In genomic region chr5:98855741-98856140, GRCm38 (mm10) we compare ENCODE assay signal across 9 mouse cellular contexts. TPM values are rescaled to one million over a fixed set of nuclear protein-coding genes. Genes with fewer than 3 reads are reported as not detected.
A peak's percentile ranks its signal among the peaks of the same experiment; 100 is the strongest.
DNase-seq lines count a peak whose midpoint lies in the region; ATAC-seq and TF ChIP-seq lines count a peak whose summit lies in the region.
"Had no signal": no experiment of that assay in that cellular context is flagged by ENCODE, and none has a peak within 500 bp of the region (broad histone marks: within the 10 kb centered on the region; RNA-seq: fewer than 3 reads in every experiment).

No protein-coding gene starts in this region.

- H3K27me3 ChIP-seq in heart, embryonic 11.5 days (ENCODE audit: control insufficient read depth, insufficient read depth, low read length) = peaks cover 53% of the 10 kb centered on the region
- H3K27me3 ChIP-seq in Patski = no peaks in the 10 kb centered on the region
- peaks cover 2% of the 10 kb centered on the region for H3K27me3 ChIP-seq in forebrain, embryonic 16.5 days (replicated peaks; ENCODE audit: control insufficient read depth, insufficient read depth, low read length)
- peaks cover 55% of the 10 kb centered on the region for H3K27me3 ChIP-seq in midbrain, embryonic 13.5 days

- in situ Hi-C loops in Patski (cut with MboI; ENCODE audit: low pct_unique_long_range_greater_than_20kb) = no loop called here

- no peak for ATAC-seq in heart, embryonic 11.5 days (replicated peaks; ENCODE audit: insufficient number of reproducible peaks, low FRiP score, low TSS enrichment)
- no peak for ATAC-seq in Patski
- no peak for ATAC-seq in forebrain, embryonic 16.5 days
- no peak for ATAC-seq in midbrain, embryonic 13.5 days

- 10% methylated on average over 12 of the region's 12 CpGs for WGBS in heart, embryonic 11.5 days (ENCODE audit: insufficient replicate concordance)
- 13% methylated on average over 12 of the region's 12 CpGs for WGBS in forebrain, embryonic 16.5 days
- WGBS in midbrain, embryonic 13.5 days = 13% methylated on average over 12 of the region's 12 CpGs

- TF ChIP-seq CTCF in Patski (IDR thresholded peaks at IDR 0.05) = peak; percentile 13

- intact Hi-C loops in heart, postnatal 14 days (cut with DNase I) = no loop called here

- no peaks in the 10 kb centered on the region for H3K36me3 ChIP-seq in heart, embryonic 11.5 days (ENCODE audit: control insufficient read depth, insufficient read depth, low read length)
- no peaks in the 10 kb centered on the region for H3K36me3 ChIP-seq in forebrain, embryonic 16.5 days (ENCODE audit: control insufficient read depth, insufficient read depth)
- no peaks in the 10 kb centered on the region for H3K36me3 ChIP-seq in midbrain, embryonic 13.5 days

- H3K4me1 ChIP-seq in heart, embryonic 11.5 days (ENCODE audit: control insufficient read depth, insufficient read depth, low read length) = no peaks in the 10 kb centered on the region
- H3K4me1 ChIP-seq in forebrain, embryonic 16.5 days (replicated peaks; ENCODE audit: control insufficient read depth, insufficient read depth, low read length) = peaks cover 10% of the 10 kb centered on the region
- H3K4me1 ChIP-seq in midbrain, embryonic 13.5 days (replicated peaks) = peaks cover 17% of the 10 kb centered on the region

- POLR2A ChIA-PET in Patski (lab: Charles Lee) = interaction anchor here (1.4 kb wide), 1 partner anchor 8 kb away, joined by 7 read pairs; no protein-coding TSS in a partner anchor

- H3K4me2 ChIP-seq in heart, embryonic 11.5 days = peak overlapping the region; percentile 94
- H3K4me2 ChIP-seq in forebrain, embryonic 16.5 days (ENCODE audit: low read length) = peak overlapping the region; percentile 99
- peak overlapping the region; percentile 99 for H3K4me2 ChIP-seq in midbrain, embryonic 13.5 days (replicated peaks)

- DNase-seq in heart, postnatal 14 days = no peak
- DNase-seq in Patski (ENCODE audit: low read depth, low spot score) = no peak
- no peak for DNase-seq in right cerebral cortex, postnatal 4 days
- no peak for DNase-seq in adrenal gland, adult 18-20 months (ENCODE audit: low spot score in 2 of 2)
- no peak for DNase-seq in adrenal gland, postnatal 14 days

- CTCF ChIA-PET in Patski (lab: Charles Lee) = interaction anchor here (1.3 to 13.8 kb wide), 4 partner anchors 8 to 509 kb away, joined by 3 to 216 read pairs (median 5); no protein-coding TSS in a partner anchor

- H3K4me3 ChIP-seq in heart, embryonic 11.5 days (ENCODE audit: low read depth, low read length) = peak overlapping the region; percentile 52
- peak overlapping the region; percentile 55 for H3K4me3 ChIP-seq in forebrain, embryonic 16.5 days (replicated peaks; ENCODE audit: low read length)
- peak overlapping the region; percentile 58 for H3K4me3 ChIP-seq in midbrain, embryonic 13.5 days (replicated peaks)

- no peak overlapping the region for H3K9ac ChIP-seq in heart, embryonic 11.5 days (ENCODE audit: low read depth, low read length)
- peak overlapping the region; percentile 54; the same call in 1 of the 2 replicates for H3K9ac ChIP-seq in forebrain, embryonic 16.5 days (replicated peaks; ENCODE audit: low read depth, low read length)
- no peak overlapping the region; the same call in 1 of the 2 replicates for H3K9ac ChIP-seq in midbrain, embryonic 13.5 days (replicated peaks)

- no peaks in the 10 kb centered on the region for H3K9me3 ChIP-seq in heart, embryonic 11.5 days (replicated peaks; ENCODE audit: control insufficient read depth, low read length)
- no peaks in the 10 kb centered on the region for H3K9me3 ChIP-seq in forebrain, embryonic 16.5 days (ENCODE audit: control insufficient read depth, low read length)
- H3K9me3 ChIP-seq in midbrain, embryonic 13.5 days = no peaks in the 10 kb centered on the region

- H3K27ac ChIP-seq in heart, embryonic 11.5 days (ENCODE audit: low read depth, low read length) = no peak overlapping the region
- no peak overlapping the region for H3K27ac ChIP-seq in forebrain, embryonic 16.5 days (ENCODE audit: low read length)
- H3K27ac ChIP-seq in midbrain, embryonic 13.5 days = no peak overlapping the region

RNA-seq across cellular contexts. Expression of gene Bmp3, which starts 1.5 kb away (rescaled TPM):
- 0.14 and 0.54 TPM in 2 replicates for polyA plus RNA-seq in heart, embryonic 11.5 days (2014; fragmentation: Nextera tagmentation; extraction: Ambion mirVana)
- under 1 TPM; 0.24 to 0.31 TPM for total RNA-seq in heart, postnatal 14 days (2021)
- 1.8 TPM for polyA plus RNA-seq in Patski (2021)
- polyA plus RNA-seq in forebrain, embryonic 16.5 days (2015; fragmentation: Nextera tagmentation; extraction: Ambion mirVana) = 1.8 and 2.1 TPM in 2 replicates
- polyA plus RNA-seq in midbrain, embryonic 13.5 days (2015; fragmentation: Nextera tagmentation; extraction: Ambion mirVana) = 1.0 and 1.1 TPM in 2 replicates
- total RNA-seq in adrenal gland, adult 18-20 months (2021) = under 1 TPM; 0.53 to 0.96 TPM
- 1.4 and 1.6 TPM in 2 replicates for total RNA-seq in adrenal gland, postnatal 14 days (2021)
- polyA plus RNA-seq: testis, adult 2 months had no signal
